Mouse (Mus musculus) skeletal muscle tissue, postnatal 0 days (tissue): Measurements from ENCODE around the gene Ctps2. TPM values are rescaled to one million over a fixed set of nuclear protein-coding genes. Genes with fewer than 3 reads are reported as not detected.
A peak's percentile ranks its signal among the peaks of the same experiment; 100 is the strongest.

Source experiments
- microRNA counts: library from miRNA; unstranded; fragments of <30 nt; microRNA quantifications from one replicate; lab custom pipeline; 2015
- microRNA-seq, 2 experiments: library from miRNA; unstranded; fragments of <30 nt; microRNA quantifications; one replicate each; pipeline ENCODE4; 2016
- polyA plus RNA-seq: library from polyadenylated mRNA; unstranded; fragments of >200 nt; fragmentation: Nextera tagmentation; extraction: Ambion mirVana; gene quantifications from 2 replicates; pipeline ENCODE4 v1.2.1, GENCODE M21; 2015

Gene Ctps2
- polyA plus RNA-seq: 25.2 and 37.7 TPM in 2 replicates

DNA sequence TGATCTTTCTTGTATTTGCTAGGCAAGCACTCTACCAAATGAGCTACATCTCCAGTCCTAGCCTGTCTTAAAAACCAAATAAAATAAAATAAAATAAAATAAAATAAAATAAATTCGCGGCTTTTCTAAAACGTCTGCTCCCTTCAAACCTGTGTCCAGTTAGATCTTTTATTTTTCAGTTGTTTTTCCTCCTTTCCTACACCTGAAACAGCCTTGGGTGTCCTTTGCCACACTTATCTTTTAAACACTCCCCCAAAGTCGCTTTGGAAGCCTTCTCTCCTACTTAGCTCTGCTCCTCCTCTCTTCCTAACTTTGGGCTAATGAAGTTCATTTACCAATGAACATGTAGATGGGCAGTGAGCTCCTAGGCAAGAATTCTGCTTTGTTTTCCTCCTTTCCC is at the start of gene Ctps2:
TSS of gene Ctps2 (plus strand) at position 301 of the 400 bp plus-strand sequence.

DNA sequence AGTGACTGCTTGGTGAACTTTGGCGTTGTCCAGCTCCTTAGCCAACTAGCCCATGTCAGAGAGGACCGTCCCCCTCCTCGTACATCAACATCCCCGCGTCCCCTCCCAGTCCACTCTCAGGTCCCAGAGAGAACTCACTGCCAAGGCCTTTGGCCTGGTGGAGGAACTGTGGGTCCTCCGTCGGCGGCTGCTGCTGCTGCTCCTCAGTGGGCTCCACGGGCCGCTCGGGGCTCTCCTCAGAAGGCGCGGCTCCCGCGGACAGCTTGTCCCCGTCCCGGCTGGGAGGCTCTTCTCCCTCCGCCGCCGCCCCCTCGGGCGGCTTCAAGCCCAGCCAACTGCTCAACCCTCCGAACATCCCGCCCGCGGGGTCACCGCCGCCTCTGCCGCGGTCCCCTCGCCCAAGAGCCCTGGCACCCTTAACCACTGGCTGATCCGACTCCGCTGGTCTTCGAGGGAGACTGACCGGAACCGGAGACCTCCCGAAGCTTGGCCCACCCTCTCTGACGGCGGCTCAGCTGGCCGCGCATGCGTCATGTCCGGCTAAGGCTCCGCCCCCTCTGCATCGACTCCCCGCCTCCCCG is 13.0 kb upstream of the Ctps2 start, which contains the start of gene Syap1:
TSS of gene Syap1 (minus strand) at position 517 of the 581 bp plus-strand sequence.

DNA sequence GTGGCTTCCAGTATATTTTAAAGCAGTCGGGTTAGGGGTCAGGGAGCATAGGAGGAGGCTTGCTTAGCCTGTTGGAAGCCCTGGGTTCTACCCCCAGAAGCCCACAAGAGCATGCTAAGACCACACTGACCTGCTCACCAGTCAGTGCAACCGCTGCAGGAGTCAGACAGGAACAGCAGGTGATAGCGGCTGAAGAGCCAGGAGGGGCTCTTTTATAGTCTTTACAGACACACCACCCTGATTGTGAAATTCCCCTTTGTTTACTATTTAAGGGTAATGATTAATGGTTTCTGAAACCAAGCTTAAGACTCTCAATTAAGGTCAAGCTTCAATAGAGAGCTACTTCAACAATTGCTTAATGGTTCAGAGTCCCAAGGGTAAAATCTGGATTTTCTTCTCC is 63.3 kb downstream of the Ctps2 start, which contains the start of gene S100g:
TSS of gene S100g (minus strand) at position 217 of the 400 bp plus-strand sequence.

MicroRNAs within 50 kb of the gene (microRNA counts, 519-probe panel; counts per million panel counts)
- microRNA mmu-miR-3473 (lab: Ali Mortazavi, UCI): 296 counts per million, percentile 58 among the panel's probes with 10 or more counts

Small RNA genes lying within 50 kb of the gene (microRNA-seq; reads per million reads assigned to microRNA genes)
- gene Mir3473a: 0 reads per million in 2 experiments

Other genes with a start within 250 kb of the Ctps2 start
- 271 and 281 TPM in 2 replicates for gene Rbbp7, start 140.8 kb upstream of the Ctps2 start, polyA plus RNA-seq
- gene Txlng, start 71.8 kb upstream of the Ctps2 start, polyA plus RNA-seq: 8.2 and 10.2 TPM in 2 replicates
- gene Syap1, start 12.8 kb upstream of the Ctps2 start, polyA plus RNA-seq: 38.3 and 49.5 TPM in 2 replicates
- gene S100g, start 63.4 kb downstream of the Ctps2 start, polyA plus RNA-seq: 0.93 TPM in 1 of 2 replicates, not detected in the other